Mouse (Mus musculus) left cerebral cortex, adult 11 months (tissue): ENCODE measurements at regions not wholly inside any gene's neighbourhood (a gene's known extent, or its start where the extent isn't known, plus 50 kb on each side); places are given as distances from the start of the nearest gene placed in this dataset.

Source experiments
- DNase-seq: peaks from one replicate; pipeline ENCODE4 v3.0.0; 2022; ENCODE audit warnings: low spot score

DNA sequence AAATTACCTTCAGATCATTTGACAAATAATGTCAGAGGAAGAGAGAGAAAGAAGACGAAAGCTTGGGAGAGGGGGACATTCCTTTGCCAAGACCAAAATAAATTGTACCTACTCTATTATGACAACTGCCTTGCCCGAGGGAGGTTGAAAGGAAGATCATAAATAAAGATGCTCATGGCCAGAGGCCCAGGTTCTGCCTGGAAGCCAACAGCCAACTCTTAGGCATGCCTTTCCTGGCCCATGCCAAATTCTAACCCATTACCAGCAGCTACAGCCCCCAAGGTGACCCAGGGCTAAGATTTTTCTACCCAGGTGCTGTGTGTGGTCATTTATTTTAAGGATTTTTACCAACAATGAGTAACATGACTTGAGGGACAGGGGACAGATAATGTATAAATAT, 54.9 kb downstream of the Cbln1 start:
- DNase-seq: no peak

DNA sequence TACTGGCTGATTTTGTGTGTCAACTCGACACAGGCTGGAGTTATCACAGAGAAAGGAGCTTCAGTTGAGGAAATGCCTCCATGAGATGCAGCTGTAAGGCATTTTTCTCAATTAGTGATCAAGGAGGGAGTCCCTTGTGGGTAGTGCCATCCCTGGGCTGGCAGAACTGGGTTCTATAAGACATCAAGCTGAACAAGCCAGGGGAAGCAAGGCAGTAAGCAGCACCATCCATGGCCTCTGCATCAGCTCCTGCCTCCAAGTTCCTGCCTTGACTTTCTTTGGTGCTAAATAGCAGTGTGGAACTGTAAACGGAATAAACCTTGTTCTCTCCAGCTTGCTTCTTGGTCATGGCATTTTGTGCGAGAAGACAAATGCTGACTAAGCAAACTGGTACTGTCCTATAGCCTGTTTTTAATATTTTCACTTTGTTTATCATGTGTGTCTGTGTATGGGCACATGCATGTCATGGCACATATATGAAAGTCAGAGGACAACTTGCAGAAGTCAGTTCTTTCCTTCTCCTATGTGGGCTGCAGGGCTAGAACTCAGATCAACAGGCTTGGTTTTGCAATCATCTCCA, 57.3 kb downstream of the Cbln1 start:
- no peak for DNase-seq

DNA sequence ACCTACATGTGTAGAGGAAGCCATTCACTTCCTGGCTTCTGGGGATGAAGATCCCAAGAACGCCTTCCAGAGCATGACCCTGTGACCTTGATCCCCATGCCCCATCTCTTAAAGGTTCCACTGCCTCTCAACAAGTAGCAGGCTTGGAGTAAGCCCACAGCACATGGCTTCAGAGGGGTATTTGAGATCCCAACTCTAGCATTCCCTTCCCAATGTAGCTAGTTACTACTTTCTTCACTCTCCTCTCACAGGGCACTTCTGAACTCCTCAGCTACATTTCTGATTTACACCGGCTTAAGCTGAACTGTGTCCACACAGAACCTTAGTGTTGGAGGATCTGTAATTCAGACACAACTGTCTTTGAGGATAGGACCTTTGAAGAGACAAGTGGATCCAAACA, 83.4 kb downstream of the Cbln1 start:
- no peak for DNase-seq

DNA sequence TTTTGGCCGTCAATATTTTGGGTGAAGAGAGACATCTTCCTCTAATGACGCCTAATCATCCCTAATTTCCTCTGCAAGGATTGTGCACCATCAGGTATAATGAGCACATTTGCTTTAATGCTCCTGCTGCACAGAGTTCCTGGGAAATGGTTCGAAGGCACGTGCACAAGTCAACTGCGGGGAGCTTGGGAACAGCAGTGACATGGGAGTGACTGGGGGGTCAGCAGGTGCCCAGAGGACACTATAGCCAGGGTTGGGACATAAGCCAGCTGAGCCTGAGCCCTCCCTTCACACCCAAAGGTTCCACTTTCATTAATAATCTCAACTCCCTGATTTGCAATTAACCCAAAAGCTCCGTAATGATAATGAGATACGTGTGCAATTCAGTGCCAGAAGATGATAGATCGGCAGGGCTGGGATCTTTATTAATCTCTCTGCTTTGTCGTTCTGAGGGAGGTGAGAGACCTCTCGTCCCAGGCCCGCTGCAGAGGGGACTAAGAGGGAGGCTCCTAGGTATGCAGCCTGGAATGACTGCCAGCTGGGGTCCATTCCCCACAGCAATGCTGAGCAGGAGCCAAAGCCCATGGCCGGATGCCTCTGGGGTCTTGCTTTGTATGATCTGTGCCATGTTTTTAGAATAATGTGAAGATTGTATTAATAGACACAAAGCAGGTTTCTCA, 88.7 kb downstream of the Cbln1 start:
- DNase-seq: no peak

DNA sequence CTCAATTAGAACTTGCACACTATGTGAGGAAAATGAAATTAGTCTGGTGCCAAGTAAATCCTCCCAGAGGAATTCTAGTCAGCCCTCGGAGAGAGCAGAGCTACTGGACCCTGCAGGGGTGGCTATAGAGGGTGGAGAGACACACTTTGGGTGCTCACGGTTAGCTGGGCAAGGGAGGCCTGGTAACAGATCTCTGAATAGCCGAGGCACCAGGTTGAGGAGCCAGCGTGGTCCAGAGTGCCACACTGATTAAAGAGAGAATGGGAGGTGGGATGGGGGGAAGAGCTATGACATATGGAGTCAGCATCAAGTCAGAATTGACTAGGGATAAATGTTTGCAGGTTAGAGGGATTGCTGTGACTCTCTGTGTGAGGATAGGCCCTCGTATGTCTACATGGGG, 90.1 kb downstream of the Cbln1 start:
- DNase-seq: no peak

DNA sequence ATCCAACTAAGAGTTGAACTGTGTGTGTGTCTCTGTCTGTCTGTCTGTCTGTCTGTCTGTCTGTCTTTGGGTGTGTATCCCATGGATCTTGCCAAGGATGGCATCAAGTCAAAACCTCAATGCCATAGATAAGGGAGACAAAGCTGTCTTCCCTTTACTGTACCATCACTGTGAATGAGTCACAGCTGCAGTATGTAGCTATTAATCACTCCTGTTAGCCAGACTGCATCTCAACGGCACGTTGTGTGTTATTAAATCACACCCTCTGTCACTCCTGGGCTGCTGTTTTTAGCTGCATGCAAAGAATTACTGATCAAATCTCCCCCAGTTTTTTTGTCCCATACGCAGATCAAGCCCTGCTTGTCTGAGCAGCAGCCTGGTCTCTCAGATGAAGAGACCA, 91.6 kb downstream of the Cbln1 start:
- DNase-seq: no peak

DNA sequence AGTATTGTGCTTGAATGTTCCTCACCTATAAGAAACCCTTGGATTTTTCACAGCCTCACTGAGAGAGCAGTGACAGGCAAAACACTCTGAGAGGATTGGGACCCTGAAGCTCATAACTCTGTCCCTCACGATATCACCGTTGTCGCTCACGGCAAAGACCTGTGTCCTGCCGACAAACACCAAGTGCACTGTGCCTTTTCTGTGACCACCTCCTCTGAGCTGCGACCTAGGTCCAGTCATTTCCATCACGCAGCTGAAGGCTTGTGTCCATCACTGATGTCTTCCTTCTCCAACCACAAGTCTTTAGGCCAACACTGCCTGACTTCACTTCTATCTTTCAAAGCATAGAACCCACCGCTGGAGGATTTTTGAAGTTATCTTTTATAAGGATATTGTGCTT, 93.1 kb downstream of the Cbln1 start:
- no peak for DNase-seq

DNA sequence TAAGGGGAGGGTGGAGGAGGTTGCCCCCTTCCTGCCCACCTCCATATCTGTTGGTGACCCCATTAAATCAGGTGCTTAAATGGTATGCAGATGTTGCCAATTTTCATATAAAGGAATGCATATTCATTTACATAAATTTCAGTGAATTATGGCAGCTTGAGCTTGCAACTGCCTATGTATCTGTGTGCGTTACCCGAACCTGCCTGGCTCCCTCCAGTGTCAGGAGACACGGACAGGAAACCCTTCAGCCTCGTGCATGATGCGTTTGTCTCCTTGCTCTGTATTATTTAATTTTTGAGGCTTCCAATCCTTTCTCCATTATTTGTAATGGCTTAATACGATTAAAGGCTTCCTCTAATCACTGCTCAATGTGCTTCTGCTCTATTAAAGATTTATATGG, 98.4 kb downstream of the Cbln1 start:
- DNase-seq: no peak

DNA sequence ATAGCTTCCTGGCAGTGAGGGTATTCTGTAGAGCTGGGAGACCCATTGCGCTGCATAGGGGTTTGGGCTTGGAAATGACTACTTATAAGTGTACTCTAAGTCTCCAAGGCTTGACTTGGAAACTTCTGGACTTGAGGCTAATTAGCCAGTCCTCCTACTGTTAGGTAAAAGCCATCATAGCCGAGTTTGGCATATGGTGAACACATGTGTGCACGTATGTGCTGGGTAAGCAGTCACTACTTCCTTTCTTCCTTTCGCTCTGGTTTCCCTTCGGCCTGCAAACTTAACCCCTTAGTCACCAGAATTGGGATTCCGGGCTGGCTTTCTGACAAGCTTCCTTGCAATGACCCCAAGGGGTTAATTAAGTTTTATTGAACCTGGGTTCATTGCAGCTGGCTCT, 98.9 kb downstream of the Cbln1 start:
- no peak for DNase-seq

DNA sequence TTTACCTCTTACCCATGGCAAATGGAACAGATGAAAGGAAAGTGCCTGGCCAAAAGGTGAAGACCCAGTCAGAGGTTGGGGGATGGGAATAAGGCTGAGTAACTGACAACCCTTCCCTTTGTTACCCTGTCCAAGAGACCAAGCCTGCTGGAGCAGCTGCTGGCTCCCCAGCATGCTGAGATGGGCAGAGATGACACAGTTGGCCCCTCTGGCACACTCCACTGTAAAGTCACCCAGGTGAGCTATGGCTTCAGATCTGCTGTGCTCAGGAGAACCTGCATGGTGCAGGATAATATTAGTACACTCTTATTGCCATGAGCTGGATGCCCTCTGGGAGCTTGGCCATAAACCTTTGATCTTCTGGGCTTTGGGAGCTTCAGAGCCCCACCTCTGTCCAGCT, 100.3 kb downstream of the Cbln1 start:
- no peak for DNase-seq

DNA sequence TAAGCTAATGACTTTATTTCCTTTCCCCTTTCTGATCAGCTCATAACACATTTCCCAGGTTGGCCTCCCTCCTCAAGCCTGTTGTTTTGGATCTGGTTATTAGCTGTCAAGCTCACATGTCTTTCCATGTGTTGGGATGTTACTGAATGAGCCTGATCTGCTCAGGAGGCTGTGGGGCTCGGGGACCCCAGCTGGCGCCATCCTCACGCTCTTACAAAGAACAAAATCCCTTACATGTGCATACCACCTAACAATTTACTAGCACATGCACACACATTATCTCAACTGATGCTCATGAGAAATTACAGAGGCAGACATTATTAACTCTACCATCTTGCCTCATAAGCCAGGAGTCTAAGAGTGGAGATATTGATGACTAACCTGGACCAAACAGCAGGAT, 102.2 kb downstream of the Cbln1 start:
- no peak for DNase-seq

DNA sequence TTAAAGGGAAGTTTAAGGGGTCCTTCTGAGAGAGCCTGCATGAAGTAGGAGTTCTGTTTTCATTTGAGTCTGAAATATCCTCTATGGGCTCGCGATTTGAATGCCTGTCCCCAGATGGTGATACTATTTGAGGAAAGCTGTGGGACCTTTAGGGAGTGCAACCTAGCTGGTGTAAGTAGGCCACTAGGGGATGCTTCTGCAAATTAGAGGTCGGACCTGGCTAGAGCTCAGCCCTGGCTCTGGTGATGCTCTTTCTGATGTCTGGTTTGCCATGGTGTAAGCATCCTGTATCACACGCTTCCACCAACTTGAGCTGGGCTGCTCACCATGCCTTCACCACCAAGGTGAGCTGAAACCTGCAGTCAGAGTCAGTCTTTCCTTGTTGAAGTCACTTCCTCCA, 121.9 kb downstream of the Cbln1 start:
- DNase-seq: no peak

DNA sequence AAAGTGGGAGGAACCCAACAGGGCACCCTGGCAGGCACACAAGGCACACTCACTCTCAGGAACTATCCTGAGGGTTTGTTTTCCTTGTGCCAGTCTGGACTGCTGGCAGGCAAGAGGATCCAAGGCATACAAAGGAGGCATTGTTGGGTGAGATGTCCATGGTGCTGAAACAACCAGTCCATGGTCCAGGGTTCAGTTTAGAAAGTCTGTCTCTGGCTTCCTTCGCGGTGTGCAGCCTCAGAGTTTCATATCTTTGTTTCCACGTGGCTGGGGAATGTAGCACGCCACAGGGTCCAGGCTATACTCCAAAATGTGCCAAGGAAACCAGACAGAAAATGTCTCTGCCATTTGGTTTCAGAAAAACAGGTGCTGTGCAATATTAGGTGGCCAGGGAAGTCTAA, 122.6 kb downstream of the Cbln1 start:
- DNase-seq: no peak

DNA sequence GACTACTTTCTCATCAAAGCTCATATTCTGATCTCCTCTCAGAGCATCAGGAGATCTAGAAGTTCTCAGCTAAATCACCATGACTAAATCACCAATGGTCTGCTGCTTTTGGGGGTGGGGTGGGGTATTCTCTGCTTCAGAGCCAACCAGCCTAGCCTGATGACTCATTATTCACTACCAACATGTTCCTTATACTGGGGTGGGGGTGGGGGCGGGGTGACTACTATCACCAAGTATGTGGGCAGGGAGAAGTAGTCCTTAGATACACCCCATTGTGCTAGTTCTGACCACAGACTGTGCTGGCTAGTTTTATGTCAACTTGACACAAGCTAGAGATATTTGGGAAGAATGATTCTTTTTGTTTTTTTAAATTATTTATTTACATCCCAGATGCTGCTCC, 143.0 kb downstream of the Cbln1 start:
- DNase-seq: no peak

DNA sequence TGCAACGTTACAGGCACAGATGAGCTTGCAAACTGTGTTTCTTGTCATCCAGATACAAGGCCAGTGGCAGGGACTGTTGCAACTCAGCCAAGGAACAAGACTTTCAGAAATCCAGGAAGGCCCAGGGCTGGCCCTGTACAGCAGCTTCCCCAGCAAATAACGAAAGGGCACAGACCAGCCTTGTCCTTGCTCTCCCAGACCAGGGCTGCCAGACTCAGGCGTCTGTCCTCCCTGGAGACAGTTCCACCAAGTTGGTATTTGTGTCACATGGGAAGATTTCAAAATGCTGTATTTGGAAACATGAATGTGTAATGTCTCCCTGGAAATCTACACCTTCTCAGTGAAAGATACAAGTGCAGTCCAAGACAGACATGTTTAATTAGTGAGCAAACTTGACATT, 157.8 kb downstream of the Cbln1 start:
- no peak for DNase-seq

DNA sequence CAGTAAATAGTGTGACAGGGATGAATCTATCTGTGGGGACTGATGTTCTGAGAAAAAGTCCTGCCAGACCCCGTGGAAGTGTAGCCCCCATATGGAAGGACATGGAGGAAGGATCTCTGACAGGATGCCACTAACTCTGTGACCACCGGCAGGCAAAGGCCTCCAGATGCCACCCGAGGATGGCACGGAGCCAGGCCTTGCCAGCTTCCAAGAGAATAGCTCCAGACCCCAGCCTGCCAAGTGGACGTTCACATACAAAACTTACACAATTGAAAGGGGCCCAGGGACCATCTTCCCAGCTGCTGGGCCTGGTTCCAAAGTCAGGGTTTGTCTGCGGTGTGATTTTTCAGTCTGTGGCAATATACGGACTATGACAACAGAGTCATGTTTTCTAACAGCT, 161.1 kb downstream of the Cbln1 start:
- DNase-seq: no peak

DNA sequence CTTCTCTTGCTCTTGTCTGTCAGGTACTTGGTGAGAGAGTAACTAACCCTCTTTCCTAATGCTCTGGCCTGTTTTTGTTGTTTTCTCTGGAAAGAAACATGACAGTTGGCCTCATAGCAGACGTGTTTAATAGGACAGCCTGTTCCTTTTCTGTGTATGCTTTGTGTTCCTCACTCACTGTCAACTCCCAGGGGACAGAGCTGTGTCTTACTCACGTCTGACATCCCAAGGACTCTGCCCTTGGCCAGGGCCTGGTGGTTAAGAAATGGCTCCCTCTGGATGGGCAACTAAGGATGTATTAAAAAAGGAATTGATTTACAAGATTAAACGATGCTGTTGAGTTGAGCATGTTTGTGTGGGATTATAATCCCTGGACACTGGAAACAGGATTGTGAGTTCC, 164.1 kb downstream of the Cbln1 start:
- no peak for DNase-seq

DNA sequence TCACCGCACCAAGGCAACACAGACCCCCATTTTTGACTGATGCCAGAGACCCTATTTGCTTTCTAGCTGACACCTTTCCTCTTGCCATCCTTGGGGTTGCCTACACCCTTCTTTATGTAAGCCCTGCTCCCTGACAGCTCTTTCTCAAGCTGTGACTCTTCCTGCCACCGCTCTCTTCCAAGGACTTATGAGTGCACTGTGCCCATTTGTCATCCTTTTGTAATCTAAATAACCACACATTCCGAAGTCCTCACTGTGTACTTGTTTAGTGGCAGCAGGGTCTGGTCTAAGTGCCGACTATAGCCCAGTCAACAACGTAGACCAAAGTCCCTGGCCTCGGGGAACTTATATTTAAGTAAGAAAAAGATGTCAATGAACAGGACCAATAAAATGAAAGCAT, 167.4 kb downstream of the Cbln1 start:
- DNase-seq: no peak

DNA sequence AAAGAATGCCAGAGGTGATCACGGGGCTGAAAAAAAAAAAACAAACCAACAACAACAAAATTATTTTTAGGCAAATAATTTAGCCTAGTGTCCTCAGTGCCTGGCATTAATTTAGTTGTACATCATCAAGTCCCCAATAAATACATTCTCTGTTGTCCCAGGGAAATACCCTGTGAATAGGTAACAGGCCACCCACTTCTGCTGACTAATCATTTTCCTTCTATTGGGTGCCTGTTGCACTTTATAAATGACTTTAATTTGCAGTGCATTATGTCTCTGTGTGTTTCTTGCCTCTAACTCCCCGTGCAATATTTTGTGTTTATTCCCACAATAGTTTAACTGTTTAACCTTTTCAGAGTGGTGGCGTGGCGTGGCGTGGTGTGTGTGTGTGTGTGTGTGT, 168.9 kb downstream of the Cbln1 start:
- no peak for DNase-seq

DNA sequence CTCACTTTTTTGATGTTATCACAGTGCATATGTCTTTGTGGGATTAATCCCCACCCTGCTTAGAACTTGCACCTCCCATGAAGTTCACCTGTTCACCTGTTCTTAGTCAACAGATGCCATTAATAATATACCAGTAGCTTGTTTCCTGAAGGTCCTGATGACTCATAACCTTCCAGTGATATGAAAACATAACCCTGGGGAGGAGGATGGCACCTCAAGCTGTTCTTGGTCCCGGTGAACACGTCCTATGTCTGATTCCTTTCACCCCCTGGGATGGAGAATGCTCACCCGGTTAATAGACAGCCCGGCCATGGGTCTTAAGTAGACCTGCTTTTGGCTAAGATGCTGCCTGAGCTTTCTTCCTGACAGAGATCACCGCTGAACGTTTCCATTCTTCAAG, 174.6 kb downstream of the Cbln1 start:
- no peak for DNase-seq

DNA sequence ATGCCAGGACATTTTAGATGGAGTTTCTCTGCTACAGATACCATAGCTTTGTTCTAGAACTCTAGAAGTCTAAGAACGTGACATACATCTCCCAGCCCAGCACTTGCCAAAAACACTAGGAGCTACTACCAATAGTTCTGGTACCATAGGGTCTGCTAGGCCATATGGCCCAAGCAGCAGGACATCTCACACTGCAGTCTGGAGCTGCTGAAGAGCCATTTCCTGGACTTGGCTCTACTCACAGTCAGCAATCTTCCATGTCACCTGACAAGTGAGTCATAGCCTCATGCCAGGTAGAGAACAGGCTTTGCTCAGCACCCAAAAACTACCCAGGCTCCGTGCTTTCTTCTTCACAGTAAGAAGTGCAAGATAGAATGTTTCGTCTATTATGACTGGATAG, 175.1 kb downstream of the Cbln1 start:
- DNase-seq: no peak

DNA sequence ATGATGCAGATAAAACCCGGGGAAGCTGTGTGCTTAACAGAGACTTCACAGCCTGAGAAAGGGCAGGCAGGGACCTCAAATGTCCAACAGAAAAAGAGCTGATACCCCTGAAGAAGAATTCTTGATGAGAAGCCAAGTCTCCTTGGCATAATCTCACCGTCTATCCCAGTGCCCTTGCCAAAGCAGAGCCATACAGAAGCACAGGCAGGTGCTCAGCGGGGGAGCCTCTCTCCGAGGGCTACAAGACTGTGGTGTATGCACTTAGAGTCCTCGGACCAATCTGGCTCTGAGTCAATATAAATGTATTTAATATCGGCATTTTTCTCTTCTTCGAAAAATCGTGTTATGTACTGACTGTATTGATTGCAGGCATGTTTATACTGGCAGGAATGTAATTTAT, 186.3 kb downstream of the Cbln1 start:
- no peak for DNase-seq

DNA sequence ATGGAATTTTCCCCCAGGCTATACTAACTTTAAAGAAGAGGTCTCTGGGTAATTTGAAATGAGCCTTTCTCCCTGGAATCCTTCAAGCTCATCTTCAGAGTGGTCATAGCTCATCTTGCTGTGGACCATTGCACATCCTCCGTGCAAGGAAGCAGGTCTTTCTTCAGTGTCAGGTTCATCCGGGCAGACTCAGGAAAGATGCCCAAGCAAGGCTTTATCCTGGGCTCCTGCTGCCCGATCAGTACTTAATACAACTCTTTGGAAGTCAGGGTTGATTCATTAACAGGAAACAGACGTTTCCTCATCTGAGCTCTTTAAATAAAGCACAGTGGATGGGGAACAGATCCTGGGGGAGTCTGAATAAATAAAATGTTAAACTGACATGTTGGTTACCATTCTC, 188.1 kb downstream of the Cbln1 start:
- no peak for DNase-seq

DNA sequence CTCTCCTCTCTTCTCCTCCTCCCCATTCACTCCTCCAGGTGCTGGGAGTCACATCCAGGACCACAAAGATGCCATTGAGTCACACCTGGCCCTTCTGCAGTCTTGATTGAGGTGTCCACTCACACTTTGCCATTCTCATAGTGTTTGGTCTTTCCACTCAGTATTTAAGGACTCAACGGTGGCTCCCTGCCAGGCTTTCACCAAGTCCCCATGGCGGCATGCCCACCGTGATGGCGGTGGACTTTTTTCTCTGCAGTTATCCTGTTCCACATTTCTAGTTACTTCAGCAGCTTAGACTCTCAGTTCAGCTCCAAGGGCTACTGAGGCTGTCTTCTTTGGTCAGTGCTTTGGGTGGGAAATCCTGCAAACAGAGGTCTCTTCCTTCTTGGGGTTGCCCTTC, 189.9 kb downstream of the Cbln1 start:
- no peak for DNase-seq

DNA sequence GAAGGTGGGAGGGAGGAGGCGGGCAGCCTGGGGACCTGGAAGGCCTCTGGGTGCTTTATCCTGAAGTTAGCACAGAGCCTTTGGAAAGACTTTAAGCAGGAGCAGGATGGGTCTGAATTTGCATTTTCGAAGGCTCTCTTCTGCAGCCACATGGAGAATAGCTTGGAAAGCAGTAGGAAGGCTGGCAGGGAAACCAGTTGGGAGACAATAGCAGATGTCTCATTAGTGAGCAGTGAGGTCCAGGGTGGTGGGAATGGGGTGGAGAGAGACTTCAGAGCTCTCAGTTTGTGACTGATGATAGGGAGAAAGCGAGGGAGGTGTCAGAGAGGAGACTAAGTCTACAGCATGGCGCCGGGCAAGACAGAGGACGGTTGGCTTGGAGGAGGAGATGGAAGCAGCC, 199.1 kb downstream of the Cbln1 start:
- no peak for DNase-seq
